Mouse (Mus musculus) MEL (cell line): ENCODE measurements around the gene Kcnk3.

Experiments
- CTCF ChIP-seq, 3 experiments: IDR thresholded peaks in 2 of 3; conservative IDR thresholded peaks in 1 of 3; 2 replicates each; pipeline ENCODE4 v1.5.1; 2011 to 2012; ENCODE audit warnings: low read length in 3 of 3, low read depth in 2 of 3, mild to moderate bottlenecking in 2 of 3, improper control_type of control experiment in 1 of 3, inconsistent platforms in 1 of 3, mixed read lengths in 1 of 3, moderate library complexity in 1 of 3; ENCODE audit not compliant: control insufficient read depth in 1 of 3, insufficient read depth in 1 of 3, poor library complexity in 1 of 3, severe bottlenecking in 1 of 3
- E2F4 ChIP-seq: IDR thresholded peaks from 2 replicates; pipeline ENCODE4 v1.6.1; 2011; ENCODE audit warnings: low read depth, low read length, improper control_type of control experiment, borderline replicate concordance
- ETS1 ChIP-seq: IDR thresholded peaks from 2 replicates; pipeline ENCODE4 v1.6.1; 2012; ENCODE audit warnings: low read depth, mild to moderate bottlenecking, inconsistent platforms, low read length, improper control_type of control experiment, moderate library complexity
- NELFE ChIP-seq: IDR thresholded peaks from 2 replicates; pipeline ENCODE4 v1.6.1; 2011; ENCODE audit warnings: low read depth, low read length, improper control_type of control experiment
- POLR2A ChIP-seq, 2 experiments: IDR thresholded peaks; 2 replicates each; pipeline ENCODE4 v1.6.1; 2011 to 2012; ENCODE audit warnings: low read length in 2 of 2, mild to moderate bottlenecking in 2 of 2, control low read depth in 1 of 2, improper control_type of control experiment in 1 of 2, low read depth in 1 of 2, moderate library complexity in 1 of 2; ENCODE audit not compliant: control insufficient read depth in 1 of 2, insufficient read depth in 1 of 2, poor library complexity in 1 of 2
- SIN3A ChIP-seq: IDR thresholded peaks from 2 replicates; pipeline ENCODE4 v1.6.1; 2012; ENCODE audit warnings: low read length, improper control_type of control experiment, inconsistent platforms
- TBP ChIP-seq: IDR thresholded peaks from 2 replicates; pipeline ENCODE4 v1.8.0; 2011; ENCODE audit warnings: low read depth, low read length, improper control_type of control experiment
- ZMIZ1 ChIP-seq: IDR thresholded peaks from 2 replicates; pipeline ENCODE4 v1.6.1; 2012; ENCODE audit warnings: low read depth, mild to moderate bottlenecking, inconsistent platforms, low read length, improper control_type of control experiment, moderate library complexity

DNA sequence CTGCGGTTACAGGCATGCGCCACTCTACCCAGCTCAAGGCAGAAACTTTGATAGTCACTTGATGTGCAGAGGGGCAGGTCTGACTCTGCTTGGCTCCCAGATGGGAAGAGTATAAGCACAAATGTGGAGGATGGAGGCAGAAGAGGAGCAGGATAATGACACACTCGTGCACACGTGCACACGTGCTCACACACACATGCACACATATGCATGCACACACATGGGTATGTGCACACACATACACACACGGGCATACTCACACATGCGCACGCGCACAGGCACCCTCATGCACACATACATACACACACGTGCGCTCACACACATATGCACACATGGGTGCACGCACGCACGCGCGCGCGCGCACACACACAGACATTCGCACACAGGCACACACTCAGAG, 32.6 kb downstream of the Kcnk3 start:
- TF ChIP-seq ZMIZ1: no peak
- TF ChIP-seq NELFE: no peak
- no peak for TF ChIP-seq CTCF (IDR thresholded peaks at IDR 0.05 in 2 of 3, conservative IDR thresholded peaks at IDR 0.05 in 1 of 3; ENCODE audit: control insufficient read depth in 1 of 3, insufficient read depth in 1 of 3, low read depth in 2 of 3, low read length in 3 of 3, poor library complexity in 1 of 3, severe bottlenecking in 1 of 3)
- no peak for TF ChIP-seq ETS1
- TF ChIP-seq POLR2A (IDR thresholded peaks at IDR 0.05; ENCODE audit: control insufficient read depth in 1 of 2, insufficient read depth in 1 of 2, low read depth in 1 of 2, low read length in 2 of 2, poor library complexity in 1 of 2): no peak
- TF ChIP-seq TBP: no peak
- no peak for TF ChIP-seq SIN3A
- TF ChIP-seq E2F4: no peak
